8 mouse cellular contexts compared by ENCODE assay signal in the genomic region with DNA sequence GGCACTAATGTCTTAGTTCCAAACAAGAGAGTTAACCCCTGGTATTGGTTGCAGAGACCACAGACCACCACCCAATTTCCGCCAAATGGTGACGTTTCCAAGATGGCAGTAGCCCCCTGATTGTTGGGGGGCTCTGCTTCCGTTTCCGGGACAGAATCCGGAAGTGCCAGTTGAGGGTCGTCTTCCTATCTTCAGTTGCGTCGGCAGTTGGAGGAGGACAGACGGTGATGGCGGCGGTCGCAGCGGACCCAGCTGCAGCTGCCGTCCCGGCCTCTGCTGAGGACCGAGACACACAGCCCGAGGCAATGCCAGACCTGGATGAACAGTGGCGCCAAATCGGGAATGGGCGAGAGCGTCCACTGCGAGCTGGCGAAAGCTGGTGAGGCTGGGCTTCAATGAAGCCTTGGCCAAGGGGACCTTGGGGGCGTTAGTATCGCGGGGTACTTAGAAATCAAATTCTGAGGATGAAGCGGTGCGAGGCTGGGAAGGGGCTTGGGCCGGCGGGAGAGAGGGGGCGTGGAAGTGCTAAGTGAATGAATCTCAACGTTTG. TPM values are rescaled to one million over a fixed set of nuclear protein-coding genes. Genes with fewer than 3 reads are reported as not detected.
A peak's percentile ranks its signal among the peaks of the same experiment; 100 is the strongest.
DNase-seq lines count a peak whose midpoint lies in the region; ATAC-seq and TF ChIP-seq lines count a peak whose summit lies in the region.

A gene (plus strand): TSS at position 166 of the 550 bp plus-strand sequence.

- H3K27me3 ChIP-seq in forebrain, embryonic 16.5 days (replicated peaks; ENCODE audit: control insufficient read depth, insufficient read depth, low read length): no peaks in the 10 kb centered on the region
- H3K27me3 ChIP-seq in intestine, embryonic 15.5 days (replicated peaks): no peaks in the 10 kb centered on the region
- no peaks in the 10 kb centered on the region for H3K27me3 ChIP-seq in limb, embryonic 12.5 days
- no peaks in the 10 kb centered on the region for H3K27me3 ChIP-seq in midbrain, postnatal 0 days (ENCODE audit: insufficient read depth, low read length)

- peak within 1 kb of the TSS; percentile 62 for H3K9ac ChIP-seq in forebrain, embryonic 16.5 days (replicated peaks; ENCODE audit: low read depth, low read length)
- H3K9ac ChIP-seq in intestine, embryonic 15.5 days: peak within 1 kb of the TSS; percentile 52
- H3K9ac ChIP-seq in limb, embryonic 12.5 days (replicated peaks): peak within 1 kb of the TSS; percentile 66
- peak within 1 kb of the TSS; percentile 75 for H3K9ac ChIP-seq in midbrain, postnatal 0 days (replicated peaks; ENCODE audit: low read length, poor library complexity, severe bottlenecking)

- peak within 1 kb of the TSS; percentile 89 for H3K27ac ChIP-seq in brown adipose tissue, adult 24 weeks (replicated peaks; ENCODE audit: low read depth, low read length)
- H3K27ac ChIP-seq in forebrain, embryonic 16.5 days (ENCODE audit: low read length): peak within 1 kb of the TSS; percentile 93
- H3K27ac ChIP-seq in intestine, embryonic 15.5 days: peak within 1 kb of the TSS; percentile 91
- peak within 1 kb of the TSS; percentile 94 for H3K27ac ChIP-seq in limb, embryonic 12.5 days
- H3K27ac ChIP-seq in midbrain, postnatal 0 days (ENCODE audit: low read depth, low read length): peak within 1 kb of the TSS; percentile 93

- peak within 1 kb of the TSS; percentile 46 for H3K4me2 ChIP-seq in forebrain, embryonic 16.5 days (ENCODE audit: low read length)
- peak within 1 kb of the TSS; percentile 51 for H3K4me2 ChIP-seq in intestine, embryonic 15.5 days (replicated peaks)
- H3K4me2 ChIP-seq in limb, embryonic 12.5 days: peak within 1 kb of the TSS; percentile 47
- peak within 1 kb of the TSS; percentile 41 for H3K4me2 ChIP-seq in midbrain, postnatal 0 days (ENCODE audit: low read depth, low read length, poor library complexity, severe bottlenecking)

- TF ChIP-seq CTCF in midbrain, postnatal 0 days (IDR thresholded peaks at IDR 0.05): no peak

- no peaks in the 10 kb centered on the region for H3K4me1 ChIP-seq in brown adipose tissue, adult 24 weeks (ENCODE audit: control insufficient read depth, insufficient read depth, insufficient read length, low read length)
- no peaks in the 10 kb centered on the region for H3K4me1 ChIP-seq in forebrain, embryonic 16.5 days (replicated peaks; ENCODE audit: control insufficient read depth, insufficient read depth, low read length)
- no peaks in the 10 kb centered on the region for H3K4me1 ChIP-seq in intestine, embryonic 15.5 days (replicated peaks)
- no peaks in the 10 kb centered on the region for H3K4me1 ChIP-seq in limb, embryonic 12.5 days (replicated peaks)
- H3K4me1 ChIP-seq in midbrain, postnatal 0 days (ENCODE audit: insufficient read depth, low read length): no peaks in the 10 kb centered on the region

- peak within 1 kb of the TSS; percentile 84 for H3K4me3 ChIP-seq in brown adipose tissue, adult 24 weeks (ENCODE audit: insufficient read depth, low read depth, low read length)
- H3K4me3 ChIP-seq in forebrain, embryonic 16.5 days (replicated peaks; ENCODE audit: low read length): peak within 1 kb of the TSS; percentile 68
- peak within 1 kb of the TSS; percentile 54 for H3K4me3 ChIP-seq in intestine, embryonic 15.5 days (replicated peaks)
- H3K4me3 ChIP-seq in limb, embryonic 12.5 days (replicated peaks): peak within 1 kb of the TSS; percentile 54
- H3K4me3 ChIP-seq in midbrain, postnatal 0 days (ENCODE audit: low read depth, low read length): peak within 1 kb of the TSS; percentile 55

- no peaks in the 10 kb centered on the region for H3K9me3 ChIP-seq in forebrain, embryonic 16.5 days (ENCODE audit: control insufficient read depth, low read length)
- no peaks in the 10 kb centered on the region for H3K9me3 ChIP-seq in intestine, embryonic 15.5 days
- no peaks in the 10 kb centered on the region for H3K9me3 ChIP-seq in limb, embryonic 12.5 days
- H3K9me3 ChIP-seq in midbrain, postnatal 0 days (ENCODE audit: low read length): no peaks in the 10 kb centered on the region

- WGBS in forebrain, embryonic 16.5 days: 13% methylated on average over 32 of the region's 32 CpGs
- 18% methylated on average over 32 of the region's 32 CpGs for WGBS in intestine, embryonic 15.5 days
- 17% methylated on average over 32 of the region's 32 CpGs for WGBS in limb, embryonic 12.5 days
- 30% methylated on average over 32 of the region's 32 CpGs for WGBS in midbrain, postnatal 0 days

- peak; percentile 19 for DNase-seq in kidney, adult 9 months
- DNase-seq in kidney, adult 8-10 months: no peak
- DNase-seq in midbrain, postnatal 0 days (ENCODE audit: low spot score): peak; percentile 85
- peak; percentile 46 for DNase-seq in testis, postnatal 14 days (ENCODE audit: low spot score)

- no peaks in the 10 kb centered on the region for H3K36me3 ChIP-seq in forebrain, embryonic 16.5 days (ENCODE audit: control insufficient read depth, insufficient read depth)
- no peaks in the 10 kb centered on the region for H3K36me3 ChIP-seq in intestine, embryonic 15.5 days
- peaks cover 10% of the 10 kb centered on the region for H3K36me3 ChIP-seq in limb, embryonic 12.5 days
- H3K36me3 ChIP-seq in midbrain, postnatal 0 days (ENCODE audit: insufficient read depth, low read length): no peaks in the 10 kb centered on the region

- peak; percentile 77 for ATAC-seq in forebrain, embryonic 16.5 days
- peak; percentile 45 for ATAC-seq in intestine, embryonic 15.5 days
- ATAC-seq in limb, embryonic 12.5 days (ENCODE audit: insufficient number of reproducible peaks, insufficient read depth, low FRiP score, low TSS enrichment, low read depth): peak; percentile 34
- ATAC-seq in midbrain, postnatal 0 days (ENCODE audit: low FRiP score): peak; percentile 82

RNA-seq across cellular contexts. Expression of the gene that starts here (rescaled TPM):
- 1.5 and 1.8 TPM in 2 replicates for polyA plus RNA-seq in brown adipose tissue, adult 24 weeks (2012; ENCODE audit: insufficient read depth, insufficient read length, missing spikeins)
- polyA plus RNA-seq in forebrain, embryonic 16.5 days (2015; fragmentation: Nextera tagmentation; extraction: Ambion mirVana): 89.7 and 98.0 TPM in 2 replicates
- 27.9 and 28.4 TPM in 2 replicates for polyA plus RNA-seq in intestine, embryonic 15.5 days (2015; fragmentation: Nextera tagmentation; extraction: Ambion mirVana)
- polyA plus RNA-seq in limb, embryonic 12.5 days (2016; fragmentation: Nextera tagmentation; extraction: Ambion mirVana): 49.5 and 60.6 TPM in 2 replicates
- total RNA-seq in midbrain, postnatal 0 days (2014; rRNA removed): 95.1 and 95.4 TPM in 2 replicates
- polyA plus RNA-seq in midbrain, postnatal 0 days (2015; fragmentation: Nextera tagmentation; extraction: Ambion mirVana): 76.2 and 77.0 TPM in 2 replicates

Comparison
In these comparisons a context has a peak if more than half of its experiments do, and no peak if none do; other contexts are left out.
1. RNA of the gene that starts here (polyA plus RNA-seq): 89.7 to 98.0 TPM in forebrain, embryonic 16.5 days, 76.2 to 77.0 TPM in midbrain, postnatal 0 days, 49.5 to 60.6 TPM in limb, embryonic 12.5 days and 27.9 to 28.4 TPM in intestine, embryonic 15.5 days; 1.5 to 1.8 TPM in brown adipose tissue, adult 24 weeks; every median in the first group is over 10 times any median in the second.
2. DNase-seq: peak in kidney, adult 9 months (single experiment), midbrain, postnatal 0 days (single experiment) and testis, postnatal 14 days (single experiment); none in kidney, adult 8-10 months (0 of 2).
3. Peak in every context shown above with its lines, with median percentiles within 50 percentile points of each other: H3K27ac ChIP-seq, H3K4me3 ChIP-seq, ATAC-seq, H3K4me2 ChIP-seq and H3K9ac ChIP-seq.